Mouse (Mus musculus): ENCODE measurements around the gene Rpl27a.

DNA sequence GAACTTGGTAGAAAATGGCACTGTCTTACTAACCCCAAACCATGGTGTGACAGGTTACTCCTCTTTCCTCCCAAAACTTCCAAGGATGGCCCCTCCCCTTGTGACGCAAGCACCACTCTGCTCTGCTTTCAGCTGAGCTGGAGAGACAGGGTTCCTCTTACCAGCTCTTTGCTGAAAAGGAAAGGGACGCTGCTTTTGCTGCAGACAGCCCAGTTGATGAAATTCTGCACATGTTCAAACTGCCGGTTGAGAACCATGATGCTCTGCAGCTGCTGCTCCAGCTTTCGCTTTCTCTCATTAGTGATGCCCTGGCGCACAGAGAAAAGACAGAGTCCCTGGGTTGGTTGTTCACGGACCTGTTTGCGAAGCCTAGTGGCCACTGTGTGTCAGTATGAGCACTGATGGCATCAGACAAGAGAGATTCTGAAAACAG, 38.2 kb upstream of the Rpl27a start:
- TF ChIP-seq CTCF (IDR thresholded peaks at IDR 0.05): peak; percentile 47
- TF ChIP-seq EP300 (IDR thresholded peaks at IDR 0.05; ENCODE audit: insufficient read depth, low read depth, low read length): no peak
- TF ChIP-seq POLR2A (IDR thresholded peaks at IDR 0.05; ENCODE audit: insufficient read depth, low read depth, low read length): no peak

Data from heart, adult 2 months (tissue).